8 mouse cellular contexts compared by ENCODE assay signal in the genomic region with DNA sequence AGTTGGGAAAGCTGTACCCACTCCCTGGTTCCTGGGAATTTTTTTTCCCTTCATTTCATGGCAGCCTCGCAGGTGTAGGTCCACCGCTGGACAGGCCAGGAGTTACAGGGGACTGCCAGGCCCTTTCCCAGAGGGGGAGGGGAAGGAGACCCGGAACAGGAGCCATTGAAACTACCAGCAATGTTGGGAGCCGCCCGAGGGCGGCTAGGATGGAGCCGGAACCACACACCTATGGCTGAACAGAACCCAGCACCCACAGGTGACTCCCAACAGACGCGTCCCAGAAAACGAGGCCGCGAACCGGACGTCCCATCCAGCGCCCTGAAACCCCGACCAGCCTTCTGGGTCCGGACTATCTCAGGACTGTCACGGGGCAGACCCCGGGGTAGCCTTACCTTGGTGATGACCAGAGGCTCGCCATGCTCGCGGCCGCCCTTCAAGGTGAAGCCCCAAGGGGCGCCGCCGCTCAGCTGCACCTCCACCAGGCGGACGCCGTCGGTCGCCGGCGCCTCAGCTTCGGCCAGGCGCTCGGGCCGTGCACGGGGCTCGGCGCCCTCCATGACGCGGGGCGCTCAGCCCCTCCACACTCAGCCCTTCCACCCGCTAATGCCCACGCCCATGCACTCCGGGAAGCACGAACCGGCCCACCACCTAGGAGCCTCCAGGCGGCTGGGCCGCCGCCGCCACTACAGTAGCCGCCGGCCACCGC. TPM values are rescaled to one million over a fixed set of nuclear protein-coding genes. Genes with fewer than 3 reads are reported as not detected.
DNase-seq lines count a peak whose midpoint lies in the region; ATAC-seq lines count a peak whose summit lies in the region.

A gene (minus strand): TSS at position 575 of the 709 bp plus-strand sequence.

- no peak within 1 kb of the TSS for H3K27ac ChIP-seq in forebrain, embryonic 15.5 days (replicated peaks)
- peak within 1 kb of the TSS; percentile 84 for H3K27ac ChIP-seq in intestine, embryonic 16.5 days (ENCODE audit: low read length)
- H3K27ac ChIP-seq in limb, embryonic 13.5 days = no peak within 1 kb of the TSS
- H3K27ac ChIP-seq in midbrain, embryonic 15.5 days = no peak within 1 kb of the TSS

- peak; percentile 1 to 4 for DNase-seq in cerebellum, postnatal 14 days
- no peak for DNase-seq in cerebellum, postnatal 4 days (ENCODE audit: low spot score in 2 of 2)
- peak; percentile 25 for DNase-seq in ZHBTc4 (ENCODE audit: low read depth, low spot score)
- no peak for DNase-seq in gastrocnemius, adult 8-10 months (ENCODE audit: low spot score in 2 of 2)

- peak within 1 kb of the TSS; percentile 62 for H3K4me3 ChIP-seq in forebrain, embryonic 15.5 days
- H3K4me3 ChIP-seq in intestine, embryonic 16.5 days (ENCODE audit: low read length) = peak within 1 kb of the TSS; percentile 66
- H3K4me3 ChIP-seq in limb, embryonic 13.5 days = peak within 1 kb of the TSS; percentile 60
- peak within 1 kb of the TSS; percentile 56 for H3K4me3 ChIP-seq in midbrain, embryonic 15.5 days

- peak within 1 kb of the TSS; percentile 41 for H3K9ac ChIP-seq in forebrain, embryonic 15.5 days (replicated peaks)
- peak within 1 kb of the TSS; percentile 76 for H3K9ac ChIP-seq in intestine, embryonic 16.5 days (ENCODE audit: low read depth, low read length)
- peak within 1 kb of the TSS; percentile 76 for H3K9ac ChIP-seq in limb, embryonic 13.5 days
- peak within 1 kb of the TSS; percentile 25; the same call in 1 of the 2 replicates for H3K9ac ChIP-seq in midbrain, embryonic 15.5 days

- ATAC-seq in forebrain, embryonic 15.5 days (replicated peaks) = peak; percentile 90
- ATAC-seq in intestine, embryonic 16.5 days = peak; percentile 80
- ATAC-seq in limb, embryonic 13.5 days (ENCODE audit: low FRiP score, low read depth) = peak; percentile 76
- peak; percentile 90 for ATAC-seq in midbrain, embryonic 15.5 days (replicated peaks)

- H3K27me3 ChIP-seq in forebrain, embryonic 15.5 days = 0 out of 2 replicates have a peak, but pooled peaks cover 9% of the 10 kb centered on the region
- H3K27me3 ChIP-seq in intestine, embryonic 16.5 days (replicated peaks; ENCODE audit: control insufficient read depth, insufficient read depth, low read length) = peaks cover 4% of the 10 kb centered on the region; the same call in 1 of the 2 replicates
- H3K27me3 ChIP-seq in limb, embryonic 13.5 days = peaks cover 41% of the 10 kb centered on the region
- peaks cover 29% of the 10 kb centered on the region for H3K27me3 ChIP-seq in midbrain, embryonic 15.5 days (replicated peaks)

- H3K9me3 ChIP-seq in forebrain, embryonic 15.5 days = no peaks in the 10 kb centered on the region
- H3K9me3 ChIP-seq in intestine, embryonic 16.5 days (ENCODE audit: control insufficient read depth, low read length) = no peaks in the 10 kb centered on the region
- no peaks in the 10 kb centered on the region for H3K9me3 ChIP-seq in limb, embryonic 13.5 days
- no peaks in the 10 kb centered on the region for H3K9me3 ChIP-seq in midbrain, embryonic 15.5 days

- no peaks in the 10 kb centered on the region for H3K36me3 ChIP-seq in forebrain, embryonic 15.5 days
- H3K36me3 ChIP-seq in intestine, embryonic 16.5 days (ENCODE audit: control insufficient read depth, insufficient read depth, low read length) = no peaks in the 10 kb centered on the region
- H3K36me3 ChIP-seq in limb, embryonic 13.5 days = no peaks in the 10 kb centered on the region
- no peaks in the 10 kb centered on the region for H3K36me3 ChIP-seq in midbrain, embryonic 15.5 days (replicated peaks)

- WGBS in forebrain, embryonic 15.5 days = 20% methylated on average over 53 of the region's 55 CpGs
- 16% methylated on average over 53 of the region's 55 CpGs for WGBS in intestine, embryonic 16.5 days
- 16% methylated on average over 43 of the region's 55 CpGs for WGBS in limb, embryonic 13.5 days
- WGBS in midbrain, embryonic 15.5 days = 21% methylated on average over 55 of the region's 55 CpGs

- peak within 1 kb of the TSS; percentile 63 for H3K4me2 ChIP-seq in forebrain, embryonic 15.5 days (replicated peaks)
- peak within 1 kb of the TSS; percentile 56 for H3K4me2 ChIP-seq in intestine, embryonic 16.5 days (ENCODE audit: low read depth, low read length)
- H3K4me2 ChIP-seq in limb, embryonic 13.5 days (replicated peaks) = peak within 1 kb of the TSS; percentile 65
- peak within 1 kb of the TSS; percentile 81 for H3K4me2 ChIP-seq in midbrain, embryonic 15.5 days

- no peaks in the 10 kb centered on the region for H3K4me1 ChIP-seq in forebrain, embryonic 15.5 days
- H3K4me1 ChIP-seq in intestine, embryonic 16.5 days (ENCODE audit: control insufficient read depth, insufficient read depth, low read length) = no peaks in the 10 kb centered on the region; the same call in 1 of the 2 replicates
- no peaks in the 10 kb centered on the region for H3K4me1 ChIP-seq in limb, embryonic 13.5 days
- H3K4me1 ChIP-seq in midbrain, embryonic 15.5 days = no peaks in the 10 kb centered on the region

RNA-seq across cellular contexts. Expression of the gene that starts here (rescaled TPM):
- 39.3 and 41.7 TPM in 2 replicates for polyA plus RNA-seq in forebrain, embryonic 15.5 days (2015; fragmentation: Nextera tagmentation; extraction: Ambion mirVana)
- polyA plus RNA-seq in intestine, embryonic 16.5 days (2015; fragmentation: Nextera tagmentation; extraction: Ambion mirVana) = 4.5 and 5.0 TPM in 2 replicates
- 5.8 and 6.3 TPM in 2 replicates for polyA plus RNA-seq in limb, embryonic 13.5 days (2015; fragmentation: Nextera tagmentation; extraction: Ambion mirVana)
- 102 and 121 TPM in 2 replicates for polyA plus RNA-seq in midbrain, embryonic 15.5 days (2015; fragmentation: Nextera tagmentation; extraction: Ambion mirVana)
- 1 to 10 TPM in 3 of 4 experiments, under 1 TPM in 1; 0.94 to 1.2 (median 1.1) TPM for total RNA-seq in gastrocnemius, adult 8-10 months (2022)

Comparison
In these comparisons a context has a peak if more than half of its experiments do, and no peak if none do; other contexts are left out.
1. DNase-seq: peak in cerebellum, postnatal 14 days (2 of 2) and ZHBTc4 (single experiment); none in cerebellum, postnatal 4 days (0 of 2) and gastrocnemius, adult 8-10 months (0 of 2).
2. H3K9ac ChIP-seq: peak in every context shown above with its lines; median percentile 76 in intestine, embryonic 16.5 days; 76 in limb, embryonic 13.5 days; 41 in forebrain, embryonic 15.5 days; 25 in midbrain, embryonic 15.5 days.
3. Peak in every context shown above with its lines, with median percentiles within 50 percentile points of each other: ATAC-seq, H3K4me2 ChIP-seq and H3K4me3 ChIP-seq.